Mouse (Mus musculus): ENCODE data around the gene Smg9. TPM values are rescaled to one million over a fixed set of nuclear protein-coding genes. Genes with fewer than 3 reads are reported as not detected.

Gene Smg9
- polyA plus RNA-seq (2012; ENCODE audit: low replicate concordance) = 75.6 and 251 TPM in 2 replicates

GRCm38 (mm10) chr7:24399256-24400081, at the start of gene Smg9:
Smg9 (plus strand) TSS chr7:24399619.

GRCm38 (mm10) chr7:24369731-24370541, 29.5 kb upstream of the Smg9 start, which contains the start of gene Kcnn4:
Kcnn4 (plus strand) TSS chr7:24370263.

GRCm38 (mm10) chr7:24451855-24452311, 52.5 kb downstream of the Smg9 start, which contains the start of gene Irgc1:
Irgc1 (minus strand) TSS chr7:24452297.

GRCm38 (mm10) chr7:24462388-24463319, 63.2 kb downstream of the Smg9 start, which contains the start of gene Plaur:
Plaur (plus strand) TSS chr7:24462484.

Other genes with a start within 250 kb of the Smg9 start
- 0.41 TPM in 1 of 2 replicates, not detected in the other for gene Zfp114, start 224.6 kb upstream of the Smg9 start, polyA plus RNA-seq (2012; ENCODE audit: low replicate concordance)
- gene Zfp111, start 188.2 kb upstream of the Smg9 start, polyA plus RNA-seq (2012; ENCODE audit: low replicate concordance) = not detected in 2 replicates
- 0.56 TPM in 1 of 2 replicates, not detected in the other for gene Zfp109, start 162.1 kb upstream of the Smg9 start, polyA plus RNA-seq (2012; ENCODE audit: low replicate concordance)
- gene Zfp108, start 144.8 kb upstream of the Smg9 start, polyA plus RNA-seq (2012; ENCODE audit: low replicate concordance) = not detected in 2 replicates
- 0.33 and 0.41 TPM in 2 replicates for gene Zfp93, start 129.2 kb upstream of the Smg9 start, polyA plus RNA-seq (2012; ENCODE audit: low replicate concordance)
- 1.4 and 3.6 TPM in 2 replicates for gene Zfp61, start 98.4 kb upstream of the Smg9 start, polyA plus RNA-seq (2012; ENCODE audit: low replicate concordance)
- gene Zfp94, start 83.0 kb upstream of the Smg9 start, polyA plus RNA-seq (2012; ENCODE audit: low replicate concordance) = 1.3 and 1.9 TPM in 2 replicates
- not detected in 2 replicates for gene Tescl, start 65.7 kb upstream of the Smg9 start, polyA plus RNA-seq (2012; ENCODE audit: low replicate concordance)
- gene Lypd5, start 50.4 kb upstream of the Smg9 start, polyA plus RNA-seq (2012; ENCODE audit: low replicate concordance) = not detected in 2 replicates
- 200 and 304 TPM in 2 replicates for gene Kcnn4, start 29.4 kb upstream of the Smg9 start, polyA plus RNA-seq (2012; ENCODE audit: low replicate concordance)
- not detected in 2 replicates for gene Irgc1, start 52.7 kb downstream of the Smg9 start, polyA plus RNA-seq (2012; ENCODE audit: low replicate concordance)
- gene Plaur, start 62.9 kb downstream of the Smg9 start, polyA plus RNA-seq (2012; ENCODE audit: low replicate concordance) = 37.3 and 49.5 TPM in 2 replicates
- 4.2 and 15.4 TPM in 2 replicates for gene Cadm4, start 82.4 kb downstream of the Smg9 start, polyA plus RNA-seq (2012; ENCODE audit: low replicate concordance)
- 13.1 and 23.9 TPM in 2 replicates for gene Zfp428, start 107.4 kb downstream of the Smg9 start, polyA plus RNA-seq (2012; ENCODE audit: low replicate concordance)
- not detected in 2 replicates for gene AC161166.1, start 112.8 kb downstream of the Smg9 start, polyA plus RNA-seq (2012; ENCODE audit: low replicate concordance)
- gene Irgq, start 131.1 kb downstream of the Smg9 start, polyA plus RNA-seq (2012; ENCODE audit: low replicate concordance) = 8.4 and 8.9 TPM in 2 replicates
- not detected in 2 replicates for gene Pinlyp, start 146.5 kb downstream of the Smg9 start, polyA plus RNA-seq (2012; ENCODE audit: low replicate concordance)
- gene Xrcc1, start 146.7 kb downstream of the Smg9 start, polyA plus RNA-seq (2012; ENCODE audit: low replicate concordance) = 117 and 588 TPM in 2 replicates
- 11.9 and 12.2 TPM in 2 replicates for gene Ethe1, start 187.9 kb downstream of the Smg9 start, polyA plus RNA-seq (2012; ENCODE audit: low replicate concordance)
- 0.47 and 1.9 TPM in 2 replicates for gene Zfp575, start 188.0 kb downstream of the Smg9 start, polyA plus RNA-seq (2012; ENCODE audit: low replicate concordance)
- gene Phldb3, start 211.1 kb downstream of the Smg9 start, polyA plus RNA-seq (2012; ENCODE audit: low replicate concordance) = 2.1 and 4.4 TPM in 2 replicates
- not detected in 2 replicates for gene Lypd3, start 236.9 kb downstream of the Smg9 start, polyA plus RNA-seq (2012; ENCODE audit: low replicate concordance)

All from leukemia stem cell, adult 10-12 weeks (primary cell).